Mouse (Mus musculus) heart, adult 11 months (tissue): ENCODE data around the gene Peli2.
A peak's percentile ranks its signal among the peaks of the same experiment; 100 is the strongest.

Experiments used
- DNase-seq: peaks from one replicate; pipeline ENCODE4 v3.0.0; 2022

Peli2 gene

DNA sequence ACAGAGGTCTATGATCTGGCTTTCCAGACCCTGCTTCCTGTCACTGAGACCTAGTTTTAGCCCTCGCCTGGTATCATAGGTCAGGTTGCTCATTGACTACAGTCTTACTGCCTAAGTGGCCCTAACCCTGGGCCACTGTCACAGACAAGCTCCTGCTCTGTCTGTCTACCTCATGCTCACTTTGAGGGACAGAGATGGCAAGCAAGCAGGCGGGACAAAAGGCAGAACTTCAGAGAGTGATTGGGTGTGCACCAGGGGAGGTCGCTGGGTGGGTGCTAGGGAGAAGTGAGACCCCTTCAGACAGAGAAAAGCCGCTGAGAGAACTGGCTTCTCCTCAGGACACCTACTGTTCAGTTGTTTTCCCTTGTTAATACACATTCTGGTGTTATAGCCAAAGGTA is 6.3 kb downstream of the Peli2 start:
- peak; percentile 86 for DNase-seq

DNA sequence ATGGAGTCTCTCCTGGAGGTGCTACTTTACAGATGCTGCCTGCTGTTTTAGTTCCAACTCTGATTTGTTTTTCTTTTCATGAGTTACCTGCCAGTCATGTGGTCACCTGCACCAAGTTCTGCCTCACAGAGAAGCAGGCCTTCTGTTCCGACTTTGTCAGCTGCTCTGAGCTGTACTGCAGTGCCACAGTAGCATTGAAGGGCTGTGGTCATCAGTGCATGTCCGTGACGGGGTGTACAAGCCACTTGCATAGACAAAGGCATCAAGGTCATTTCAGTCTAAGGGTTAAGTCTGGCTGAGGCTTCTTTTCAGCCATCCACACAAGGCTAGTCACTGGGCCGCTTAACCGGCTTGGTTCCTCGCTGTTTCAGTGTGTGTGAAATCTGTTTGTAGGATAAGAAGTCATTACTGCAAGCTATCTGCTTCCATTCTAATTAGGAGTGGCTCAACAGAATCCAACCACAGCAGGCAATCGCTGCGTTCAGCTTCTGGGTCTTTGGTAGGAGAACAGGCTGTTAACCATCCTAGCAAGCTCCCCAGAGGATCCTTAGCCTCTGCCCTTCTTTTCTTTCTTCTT is 7.1 kb downstream of the Peli2 start:
- no peak for DNase-seq

DNA sequence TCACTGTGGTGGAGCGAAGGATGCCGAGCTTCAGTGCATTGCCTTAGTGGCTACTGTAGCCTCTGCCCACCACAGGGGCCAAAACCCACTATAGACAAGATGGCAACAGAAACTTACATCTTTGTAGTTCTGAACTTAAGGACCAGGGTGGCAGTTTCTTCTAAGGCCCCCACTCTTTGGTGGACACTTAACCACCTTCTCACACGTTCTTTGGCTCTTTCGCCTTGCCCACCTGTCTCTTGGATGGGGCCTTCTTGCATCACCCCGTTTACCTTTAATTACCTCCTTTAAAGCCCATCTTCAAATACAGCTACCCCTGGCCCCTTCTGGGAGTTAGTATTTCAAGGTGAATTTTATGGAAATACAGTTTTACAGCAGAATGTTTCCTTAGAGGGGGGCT is 8.1 kb downstream of the Peli2 start:
- peak; percentile 91 for DNase-seq

DNA sequence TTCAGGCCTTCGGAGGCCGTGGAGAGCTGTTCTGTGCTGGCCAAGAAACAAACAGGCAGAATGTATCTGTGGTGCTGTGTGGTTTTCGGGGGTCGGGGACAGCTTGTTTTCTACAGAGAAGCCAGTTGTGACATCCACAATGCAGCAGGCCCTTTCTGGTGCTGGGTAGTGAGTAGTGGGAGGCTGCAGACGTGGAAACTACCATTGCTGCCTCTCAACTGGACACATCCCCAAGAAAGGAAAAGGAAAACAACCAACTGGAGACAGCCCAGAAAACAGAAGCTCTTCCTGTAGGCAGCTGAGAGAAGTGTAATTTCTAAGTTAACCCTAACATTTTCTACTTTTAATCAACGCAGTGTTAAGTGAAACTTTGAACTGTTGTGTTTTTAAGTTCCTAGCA is 9.4 kb downstream of the Peli2 start:
- DNase-seq = peak; percentile 91

DNA sequence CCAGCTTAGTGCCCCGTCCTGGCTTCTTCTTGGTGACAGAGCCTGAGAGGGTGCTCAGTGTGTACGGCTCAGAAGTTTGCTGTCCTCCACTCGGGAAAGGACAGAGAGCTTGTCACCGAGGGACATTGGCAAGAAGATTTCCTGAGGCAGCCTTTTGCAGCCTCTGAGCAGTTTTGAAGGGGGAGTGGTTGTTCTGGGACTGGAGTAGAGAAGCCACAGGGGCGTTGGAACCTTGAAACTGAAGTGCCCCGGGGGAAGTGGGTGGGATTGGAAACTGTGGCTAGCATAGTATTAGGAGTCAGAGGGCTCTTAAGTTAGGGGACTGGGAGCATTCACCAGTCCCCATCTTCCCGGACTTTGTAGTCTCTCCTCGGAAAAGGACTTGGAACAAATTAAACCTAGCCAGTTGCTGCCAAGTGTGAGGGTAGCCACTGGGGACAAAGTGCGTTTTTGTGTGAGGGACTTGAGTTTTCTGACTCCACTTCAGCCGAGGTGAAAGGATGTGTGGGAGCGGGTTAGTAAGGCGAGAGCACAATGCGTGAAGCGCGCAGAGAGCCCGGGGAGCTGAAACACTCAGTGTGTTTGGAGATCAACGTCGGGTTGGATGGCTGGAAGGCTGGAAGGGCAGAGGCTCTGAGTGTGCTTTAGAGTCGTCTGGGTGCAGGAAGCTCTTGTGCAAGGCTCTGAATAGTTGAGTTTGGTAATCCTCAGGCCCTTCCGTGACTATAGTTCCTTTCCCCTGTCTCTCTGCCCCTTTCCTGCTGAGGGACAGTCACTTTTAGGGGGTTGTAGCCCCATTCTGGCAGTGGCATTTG is 10.3 kb downstream of the Peli2 start:
- peak; percentile 91 for DNase-seq

DNA sequence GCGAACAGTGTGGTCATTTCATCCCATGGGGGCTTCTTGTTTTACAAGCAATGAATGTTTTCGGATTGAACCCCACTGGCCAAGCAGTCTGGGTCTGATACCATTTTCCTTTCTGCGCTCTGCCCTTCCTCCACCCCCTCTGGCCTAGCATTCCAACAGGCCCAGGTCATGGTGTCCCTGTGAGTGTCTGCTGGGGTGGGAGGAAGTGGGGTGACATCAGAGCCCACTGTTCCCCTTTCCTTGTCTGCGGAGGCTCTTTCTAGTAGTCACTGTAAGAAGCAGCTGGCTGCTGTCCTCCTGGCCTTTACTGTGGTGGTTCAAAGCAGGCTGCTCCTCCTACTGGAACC is 10.9 kb downstream of the Peli2 start:
- DNase-seq = peak; percentile 99

DNA sequence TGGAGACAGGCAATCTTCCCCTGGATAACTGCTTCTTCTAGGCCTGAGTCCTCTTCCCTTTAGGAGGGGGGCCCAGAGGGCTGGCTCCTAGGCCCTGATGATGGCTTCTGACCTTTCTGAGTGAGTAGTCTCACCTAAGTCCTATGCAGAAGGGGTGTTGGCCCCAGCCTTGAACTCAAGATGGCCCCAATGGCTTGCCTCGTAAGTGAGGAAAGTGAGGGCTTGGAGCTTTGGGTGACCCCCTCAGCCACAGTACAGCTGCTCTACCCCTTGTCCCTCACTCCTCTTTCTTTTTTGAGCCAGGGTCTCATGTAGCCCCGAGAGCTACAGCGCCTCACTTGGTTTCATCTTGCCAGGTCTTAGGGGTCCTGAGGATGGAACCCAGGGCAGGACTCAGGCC is 11.6 kb downstream of the Peli2 start:
- peak; percentile 93 for DNase-seq

DNA sequence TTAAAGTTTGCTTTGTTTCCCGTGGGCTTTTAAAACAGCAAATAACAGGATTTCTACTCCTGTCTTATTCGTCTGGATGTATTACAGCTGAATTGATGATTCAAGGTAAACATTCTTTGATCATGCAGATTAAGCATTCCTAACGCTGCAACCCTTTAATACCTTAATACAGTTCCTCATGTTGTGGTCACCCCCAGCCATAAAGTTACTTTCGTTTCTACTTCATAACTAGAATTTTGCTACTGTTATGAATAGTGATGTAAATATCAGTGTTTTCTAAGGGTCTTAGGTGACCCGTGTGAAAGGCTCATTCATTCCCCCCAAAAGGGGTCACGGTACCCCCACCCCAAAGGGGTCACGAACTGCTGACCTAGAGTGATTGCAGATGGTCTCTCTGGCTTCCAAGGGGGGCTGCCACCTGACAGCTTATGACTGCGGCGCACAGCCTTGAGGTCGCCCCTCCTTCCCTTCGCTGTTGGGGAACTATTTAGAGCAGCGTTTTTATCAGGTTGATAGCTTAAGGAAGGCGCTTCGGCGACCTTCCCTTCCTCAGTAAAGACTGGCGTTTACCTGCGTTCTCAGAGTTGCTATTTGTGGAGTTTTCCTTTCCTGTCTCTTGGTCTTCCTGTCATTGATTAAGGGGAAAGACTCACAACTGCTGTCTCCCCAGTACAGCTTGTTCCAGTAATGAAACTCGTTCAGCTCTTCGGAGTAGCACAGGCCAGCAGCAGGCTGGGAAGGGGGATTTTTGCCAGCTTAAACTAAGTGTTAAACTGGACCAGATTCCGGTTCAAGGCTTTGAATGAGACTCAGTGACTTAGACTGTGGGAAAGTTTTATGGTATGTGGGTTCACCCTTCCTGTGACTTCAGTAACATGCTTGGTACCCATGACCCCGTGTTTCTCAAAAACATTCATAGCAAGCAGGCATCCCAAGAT is 12.5 kb downstream of the Peli2 start:
- peak; percentile 92 for DNase-seq

DNA sequence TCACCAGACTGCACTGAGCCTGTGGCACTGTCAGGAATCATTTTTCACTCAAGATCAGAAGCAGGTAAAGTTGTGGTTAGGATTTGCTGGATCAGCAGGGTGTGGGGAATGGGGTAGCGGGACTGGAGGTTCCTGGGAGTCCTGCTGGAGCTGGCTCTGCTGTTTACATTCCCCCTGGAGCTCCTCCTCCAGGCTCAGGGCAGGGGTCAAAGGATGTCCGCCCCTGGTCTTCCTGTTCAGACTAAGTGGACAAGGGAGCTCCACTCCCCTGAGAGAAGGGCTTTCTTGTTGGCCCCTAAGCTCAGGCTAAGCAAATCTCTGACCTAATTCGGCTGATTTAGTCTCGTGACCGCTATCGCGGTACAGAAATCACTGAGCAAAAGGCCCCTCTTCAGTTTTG is 13.7 kb downstream of the Peli2 start:
- DNase-seq = peak; percentile 98

DNA sequence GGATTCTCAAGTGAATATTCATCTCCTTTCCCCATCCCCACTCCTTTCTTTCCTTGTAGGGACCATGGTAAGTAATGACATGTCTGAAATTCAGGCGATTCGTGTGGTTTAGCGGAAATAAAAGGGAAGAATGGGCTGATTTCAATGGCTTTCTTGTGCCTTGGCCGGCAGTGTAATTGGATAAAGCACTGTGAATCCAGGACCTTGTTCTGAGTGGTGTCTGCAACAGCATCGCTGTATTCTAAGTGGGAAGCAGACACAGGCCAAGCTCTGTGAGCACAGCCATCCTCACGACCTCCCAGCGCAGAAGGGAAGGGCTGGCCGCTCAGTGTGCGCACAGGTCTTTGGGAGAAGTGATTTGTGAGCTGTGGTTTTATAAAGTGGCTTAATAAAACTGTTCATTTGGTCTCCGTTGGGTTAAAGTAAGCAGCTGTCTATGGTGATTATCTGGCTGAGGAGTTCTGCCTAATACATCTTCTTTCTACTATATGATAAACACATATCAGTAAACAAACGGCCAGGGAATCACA is 15.3 kb downstream of the Peli2 start:
- DNase-seq = peak; percentile 72

DNA sequence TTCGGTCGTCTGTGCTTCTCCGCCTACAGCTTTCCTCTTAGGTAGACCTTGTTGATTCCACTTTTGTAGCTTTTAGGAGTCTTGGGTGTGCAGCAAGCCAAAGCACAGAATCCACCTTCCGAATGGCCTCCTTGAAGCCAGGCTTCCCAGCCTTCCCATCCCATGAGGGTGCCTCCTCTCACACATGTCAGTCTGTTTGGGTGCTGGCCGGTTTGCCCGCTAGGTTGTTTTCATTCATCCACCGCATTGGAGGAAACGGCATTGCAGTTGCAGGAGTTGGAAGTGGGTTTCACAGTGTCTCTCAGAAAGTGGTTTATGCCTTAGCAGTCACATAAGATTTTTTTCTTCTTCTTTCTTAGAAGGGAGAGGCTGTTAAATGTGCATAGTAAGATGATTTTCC is 17.1 kb downstream of the Peli2 start:
- peak; percentile 91 for DNase-seq

DNA sequence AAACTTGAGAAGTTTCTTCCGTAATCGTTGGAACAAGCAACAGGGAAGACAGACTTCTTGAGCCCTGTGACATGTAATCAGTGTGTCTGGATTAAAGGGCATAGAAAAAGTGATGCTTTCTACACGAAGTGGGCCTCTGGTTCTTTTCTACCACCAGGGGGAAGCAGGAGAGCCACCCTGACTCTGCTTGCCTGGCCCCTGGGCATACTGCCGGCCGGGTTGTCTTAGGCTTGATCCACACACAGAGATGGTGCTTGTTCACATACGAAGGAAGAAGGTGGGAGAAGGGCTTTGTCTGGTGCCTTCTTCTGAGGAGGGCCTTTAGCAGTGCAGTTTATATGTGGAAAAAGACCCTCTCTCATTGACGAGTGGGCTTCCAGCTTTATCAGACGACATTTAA is 17.5 kb downstream of the Peli2 start:
- peak; percentile 92 for DNase-seq

DNA sequence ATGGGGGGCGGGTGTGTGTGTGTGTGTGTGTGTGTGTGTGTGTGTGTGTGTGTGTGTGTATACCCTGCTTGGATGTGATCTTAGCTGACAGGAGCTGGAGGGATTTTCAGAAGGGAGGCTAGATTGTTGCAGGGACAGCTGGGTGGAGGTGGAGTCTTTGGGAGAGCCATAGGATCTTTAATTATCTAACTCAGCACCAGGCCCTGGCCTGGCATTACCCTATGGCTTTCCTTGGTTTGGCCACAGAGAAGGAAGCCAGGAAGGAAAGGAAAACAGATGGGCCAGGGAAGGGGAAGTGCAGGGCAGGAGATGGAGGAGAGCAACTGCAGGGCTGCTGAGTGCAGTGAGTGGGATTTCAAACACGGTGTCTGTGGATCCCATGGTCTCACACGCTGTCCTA is 18.8 kb downstream of the Peli2 start:
- peak; percentile 91 for DNase-seq

DNA sequence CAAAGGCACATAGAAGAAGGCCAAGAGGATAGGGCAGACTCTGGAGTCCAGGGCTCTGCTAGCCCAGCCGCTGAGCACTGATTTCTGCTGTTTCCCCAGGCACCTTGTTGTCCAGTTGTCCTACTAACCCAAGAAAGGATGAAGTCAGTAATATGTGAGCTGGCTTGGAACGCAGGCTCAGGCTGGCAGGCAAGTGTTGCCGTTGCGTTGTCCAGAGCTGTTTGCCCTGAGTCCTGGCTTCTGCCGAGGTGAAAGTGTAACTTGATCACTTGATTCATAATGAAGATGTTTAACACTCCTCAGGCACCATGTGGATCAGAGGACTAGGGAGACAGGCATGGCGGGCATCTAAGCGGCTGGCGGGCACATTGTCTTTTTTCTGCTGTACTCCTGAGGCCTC is 21.1 kb downstream of the Peli2 start:
- no peak for DNase-seq

DNA sequence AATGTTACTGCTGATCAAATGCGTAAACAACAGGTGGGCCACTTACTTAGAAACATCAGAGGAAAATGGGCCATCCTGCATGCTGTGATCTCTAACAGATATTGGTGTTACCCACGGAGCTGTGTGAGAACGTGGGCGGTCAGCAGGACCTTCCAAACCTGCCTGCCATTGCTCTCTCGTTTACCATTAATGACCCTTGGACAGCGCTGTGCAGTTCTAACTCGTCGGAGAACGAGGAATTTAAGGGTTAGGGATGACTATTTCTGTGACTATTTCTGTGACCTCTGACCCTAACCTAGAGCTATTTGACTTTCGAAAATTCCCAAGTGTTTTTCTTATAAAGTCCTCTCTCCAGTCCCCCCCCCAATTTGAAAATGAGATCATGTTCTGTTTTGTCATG is 22.1 kb downstream of the Peli2 start:
- DNase-seq = no peak

DNA sequence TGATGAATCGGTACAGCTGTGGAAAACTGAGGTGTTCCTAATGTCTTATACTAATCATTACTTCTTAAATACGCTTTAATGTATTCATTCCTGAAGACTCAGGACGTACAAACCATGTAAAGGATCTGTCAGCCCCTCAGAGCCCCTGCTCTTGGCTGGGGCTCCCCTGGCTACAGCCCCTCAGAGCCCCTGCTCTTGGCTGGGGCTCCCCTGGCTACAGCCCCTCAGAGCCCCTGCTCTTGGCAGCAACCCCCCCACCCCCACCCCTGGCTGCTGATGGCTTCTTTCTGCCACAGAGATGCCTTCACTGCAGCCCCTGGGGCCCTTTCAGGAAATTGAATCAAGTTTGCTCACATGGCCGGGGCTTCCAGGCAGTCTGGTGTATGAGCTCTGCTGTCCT is 22.5 kb downstream of the Peli2 start:
- DNase-seq = no peak

DNA sequence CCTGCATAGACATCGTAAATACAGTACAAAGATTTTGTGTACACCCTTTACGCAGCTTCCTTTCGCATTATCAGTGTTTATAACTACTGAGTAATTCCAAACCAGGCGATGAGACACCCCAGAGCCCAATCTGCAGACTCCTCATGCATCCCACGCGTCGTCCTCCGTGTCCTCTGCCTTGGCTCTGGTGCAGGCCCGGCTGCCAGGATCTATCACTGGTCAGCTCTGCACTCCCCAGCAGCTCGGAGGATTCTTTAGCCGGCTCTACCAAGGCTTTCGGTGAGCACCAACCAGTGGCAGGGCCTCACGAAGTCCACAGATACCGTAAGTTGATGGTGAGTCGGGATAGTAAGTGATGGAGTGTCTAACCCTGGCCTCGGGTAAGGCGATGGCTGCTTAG is 23.7 kb downstream of the Peli2 start:
- no peak for DNase-seq

DNA sequence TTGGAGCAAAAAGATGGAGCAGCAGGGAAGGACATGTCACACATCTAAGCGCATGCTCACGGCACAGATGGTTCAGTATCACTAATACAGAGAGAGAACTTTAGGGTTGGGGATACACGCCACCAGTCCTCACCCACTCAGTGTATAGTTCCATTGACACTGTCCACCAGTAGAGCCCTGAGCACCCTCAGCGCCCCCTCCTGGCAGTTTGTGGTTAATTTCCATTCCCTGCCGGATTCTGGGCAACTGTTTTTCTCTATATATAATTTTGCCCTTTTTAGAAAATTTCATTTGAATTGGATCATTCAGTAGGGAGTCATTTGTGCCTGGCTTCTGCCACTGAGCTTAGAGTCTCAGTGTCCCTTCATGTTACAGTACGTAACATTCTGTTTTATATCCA is 27.1 kb downstream of the Peli2 start:
- DNase-seq = no peak

DNA sequence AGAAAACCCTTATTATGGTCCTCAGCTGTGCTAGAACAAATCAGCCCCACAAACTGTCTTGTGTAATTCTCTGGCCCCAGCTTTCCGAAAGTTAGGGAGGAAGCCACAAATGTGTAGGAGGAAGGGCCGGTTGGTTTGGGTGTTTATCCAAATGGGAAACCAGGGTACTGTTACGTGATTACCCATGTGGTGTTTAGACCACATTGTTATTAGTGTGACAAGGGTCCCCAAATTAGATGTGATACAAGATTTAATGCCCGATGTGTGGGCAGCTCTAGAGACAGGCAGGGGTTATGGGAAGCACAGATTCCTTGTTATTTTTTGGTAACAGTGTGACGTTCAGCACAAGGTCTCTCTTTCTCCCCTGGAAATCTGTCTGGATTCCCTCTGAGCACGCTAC is 28.0 kb downstream of the Peli2 start:
- no peak for DNase-seq

DNA sequence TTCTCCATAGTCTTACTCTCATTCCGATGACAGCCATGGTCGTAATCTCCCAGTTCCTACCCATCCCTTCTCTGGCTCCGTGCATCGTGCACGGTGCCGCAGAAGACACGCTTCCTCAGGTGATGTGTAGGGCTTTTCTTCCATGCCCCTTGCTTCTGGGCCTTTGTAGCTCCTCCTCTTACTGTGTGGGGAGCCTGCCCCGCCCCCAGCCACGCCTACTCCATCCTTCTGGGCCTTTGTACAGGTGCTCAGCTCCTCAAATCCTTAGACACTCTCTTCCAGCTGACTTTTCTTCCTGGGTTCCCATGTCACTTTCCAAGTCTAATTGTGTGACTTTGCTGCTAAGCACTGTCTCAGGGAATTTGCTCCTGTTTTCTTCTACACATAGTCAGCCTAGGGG is 28.7 kb downstream of the Peli2 start:
- no peak for DNase-seq

DNA sequence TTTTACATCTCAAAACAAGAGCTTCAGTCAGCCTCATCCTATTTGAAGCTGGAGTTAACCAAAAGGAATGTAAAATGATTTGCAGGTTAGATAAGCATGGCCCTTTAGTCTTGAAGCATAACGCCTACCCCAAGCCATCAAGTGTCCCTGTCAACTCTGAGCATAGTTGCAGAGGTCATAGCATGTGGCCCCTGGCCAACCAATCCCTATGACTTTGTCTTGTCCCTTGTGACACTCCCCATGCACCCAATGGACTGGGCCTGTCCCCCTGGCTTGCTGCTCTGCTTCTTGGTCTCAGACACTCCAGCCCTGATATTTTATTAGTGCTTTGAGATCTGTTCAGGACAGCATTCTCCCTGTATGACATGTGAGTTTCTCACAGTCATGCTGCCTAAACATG is 30.3 kb downstream of the Peli2 start:
- peak; percentile 94 for DNase-seq

DNA sequence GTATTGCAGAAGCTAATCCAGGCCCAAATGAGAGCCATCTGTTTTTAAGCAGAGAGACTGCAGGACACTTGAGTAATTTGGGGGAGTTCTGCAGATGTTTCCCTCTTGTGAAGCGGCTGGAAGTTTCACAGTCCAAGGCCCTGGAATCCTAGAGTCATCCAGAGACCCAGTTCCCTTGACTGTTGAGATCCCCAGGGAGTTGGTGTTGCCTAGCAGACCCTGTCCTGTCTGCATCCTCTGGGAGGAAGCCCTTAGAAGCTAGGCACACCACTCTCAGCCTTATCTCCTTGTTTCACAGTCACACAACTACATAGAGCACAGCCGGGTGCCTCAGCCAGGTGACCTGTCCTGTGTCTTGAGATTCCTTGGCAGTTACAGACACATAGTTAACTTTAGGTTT is 30.9 kb downstream of the Peli2 start:
- peak; percentile 97 for DNase-seq

DNA sequence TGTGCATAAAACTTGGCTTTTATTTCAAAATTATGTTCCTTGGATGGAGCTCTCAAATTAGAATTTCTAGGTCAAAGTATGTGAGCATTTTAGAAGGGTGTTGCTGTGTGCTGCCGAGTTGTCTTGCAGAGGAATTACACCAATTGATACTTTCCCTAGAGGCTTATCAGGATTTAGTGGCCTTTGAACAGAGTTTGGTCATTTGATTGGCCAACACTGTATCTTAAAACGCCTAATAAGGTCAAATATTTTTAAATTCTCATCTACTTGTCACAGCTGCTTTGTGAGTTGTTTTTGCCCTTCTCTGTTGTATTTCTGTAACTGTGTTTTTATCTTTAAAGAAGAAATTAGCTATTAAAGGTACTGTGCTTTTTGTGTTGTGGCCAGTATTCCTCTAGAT is 32.4 kb downstream of the Peli2 start:
- peak; percentile 17 for DNase-seq
